Mouse (Mus musculus) MEL (cell line): ENCODE data around the gene Camta1. TPM values are rescaled to one million over a fixed set of nuclear protein-coding genes. Genes with fewer than 3 reads are reported as not detected.

Experiments used
- DNase-seq: peaks from one replicate; pipeline ENCODE4 v3.0.0; 2011; ENCODE audit warnings: low read depth, low spot score
- H3K27ac ChIP-seq: 2 replicates; pipeline ENCODE4 v1.5.1; 2012; ENCODE audit warnings: low read depth, mild to moderate bottlenecking, control low read depth, low read length, moderate library complexity; ENCODE audit not compliant: control insufficient read depth
- H3K27me3 ChIP-seq, 2 experiments: fragments of 150-350 bp in 1 of 2; sonication (generic) in 1 of 2; 2 replicates each; pipeline ENCODE4 v1.6.1; 2012; ENCODE audit warnings: low read length in 2 of 2, mild to moderate bottlenecking in 2 of 2, improper control_type of control experiment in 1 of 2, moderate library complexity in 1 of 2; ENCODE audit not compliant: insufficient read depth in 2 of 2, control insufficient read depth in 1 of 2
- H3K36me3 ChIP-seq, 2 experiments: 2 replicates each; pipeline ENCODE4 v1.6.1; 2012 to 2014; ENCODE audit warnings: low read length in 2 of 2, improper control_type of control experiment in 1 of 2, inconsistent platforms in 1 of 2, mild to moderate bottlenecking in 1 of 2; ENCODE audit not compliant: insufficient read depth in 2 of 2, control insufficient read depth in 1 of 2
- H3K4me1 ChIP-seq, 2 experiments: fragments of 150-350 bp in 1 of 2; sonication (generic) in 1 of 2; 2 replicates each; pipeline ENCODE4 v1.6.1; 2012; ENCODE audit warnings: low read length in 2 of 2, improper control_type of control experiment in 1 of 2, mild to moderate bottlenecking in 1 of 2; ENCODE audit not compliant: insufficient read depth in 2 of 2, control insufficient read depth in 1 of 2
- H3K4me3 ChIP-seq, 2 experiments: fragments of 150-350 bp in 1 of 2; sonication (generic) in 1 of 2; 2 replicates each; pipeline ENCODE4 v1.5.1; 2012; ENCODE audit warnings: low read depth in 2 of 2, low read length in 2 of 2, mild to moderate bottlenecking in 2 of 2, moderate library complexity in 2 of 2, control low read depth in 1 of 2, improper control_type of control experiment in 1 of 2; ENCODE audit not compliant: control insufficient read depth in 1 of 2, insufficient read depth in 1 of 2
- H3K79me2 ChIP-seq: 2 replicates; pipeline ENCODE4 v1.6.1; 2012; ENCODE audit warnings: mild to moderate bottlenecking, low read length, moderate library complexity; ENCODE audit not compliant: control insufficient read depth, poor library complexity, insufficient read depth
- H3K9ac ChIP-seq: 2 replicates; pipeline ENCODE4 v1.6.1; 2012; ENCODE audit warnings: low read depth, mild to moderate bottlenecking, control low read depth, low read length, moderate library complexity; ENCODE audit not compliant: control insufficient read depth, poor library complexity, severe bottlenecking
- H3K9me3 ChIP-seq: fragments of 150-350 bp; sonication (generic); replicated peaks from 2 replicates; pipeline ENCODE4 v1.6.1; 2012; ENCODE audit warnings: mild to moderate bottlenecking, low read length, improper control_type of control experiment, moderate library complexity; ENCODE audit not compliant: insufficient read depth
- BHLHE40 ChIP-seq: IDR thresholded peaks from 2 replicates; pipeline ENCODE4 v1.6.1; 2012; ENCODE audit warnings: low read depth, mild to moderate bottlenecking, inconsistent platforms, low read length, improper control_type of control experiment, borderline replicate concordance
- CHD1 ChIP-seq: IDR thresholded peaks from 2 replicates; pipeline ENCODE4 v1.6.1; 2012; ENCODE audit warnings: low read depth, mild to moderate bottlenecking, inconsistent platforms, low read length, improper control_type of control experiment
- ELF1 ChIP-seq: IDR thresholded peaks from 2 replicates; pipeline ENCODE4 v1.6.1; 2014; ENCODE audit warnings: low read depth, mild to moderate bottlenecking, inconsistent platforms, low read length, improper control_type of control experiment, moderate library complexity
- EP300 ChIP-seq, 2 experiments: IDR thresholded peaks; 2 replicates each; pipeline ENCODE4 v1.6.1; 2011; ENCODE audit warnings: improper control_type of control experiment in 2 of 2, low read length in 2 of 2, low read depth in 1 of 2, mild to moderate bottlenecking in 1 of 2
- HCFC1 ChIP-seq: IDR thresholded peaks from 2 replicates; pipeline ENCODE4 v1.6.1; 2012; ENCODE audit warnings: low read depth, mild to moderate bottlenecking, inconsistent platforms, low read length, improper control_type of control experiment, moderate library complexity
- JUND ChIP-seq: IDR thresholded peaks from 2 replicates; pipeline ENCODE4 v1.6.1; 2011; ENCODE audit warnings: low read depth, mild to moderate bottlenecking, improper control_type of control experiment, low read length
- MEF2A ChIP-seq: IDR thresholded peaks from 2 replicates; pipeline ENCODE4 v1.6.1; 2014; ENCODE audit warnings: low read depth, mild to moderate bottlenecking, inconsistent platforms, low read length, improper control_type of control experiment; ENCODE audit not compliant: poor library complexity, insufficient replicate concordance, severe bottlenecking; ENCODE audit errors: extremely low read depth
- MXI1 ChIP-seq: IDR thresholded peaks from 2 replicates; pipeline ENCODE4 v1.6.1; 2011; ENCODE audit warnings: mild to moderate bottlenecking, low read depth, low read length, improper control_type of control experiment
- NRF1 ChIP-seq: IDR thresholded peaks from 2 replicates; pipeline ENCODE4 v1.6.1; 2014; ENCODE audit warnings: low read depth, mild to moderate bottlenecking, inconsistent platforms, low read length, improper control_type of control experiment, moderate library complexity; ENCODE audit not compliant: poor library complexity, insufficient read depth, severe bottlenecking
- SIN3A ChIP-seq: IDR thresholded peaks from 2 replicates; pipeline ENCODE4 v1.6.1; 2012; ENCODE audit warnings: low read length, improper control_type of control experiment, inconsistent platforms
- SMC3 ChIP-seq: IDR thresholded peaks from 2 replicates; pipeline ENCODE4 v1.6.1; 2011; ENCODE audit warnings: low read depth, low read length, improper control_type of control experiment
- TCF12 ChIP-seq: IDR thresholded peaks from 2 replicates; pipeline ENCODE4 v1.6.1; 2014; ENCODE audit warnings: low read depth, mild to moderate bottlenecking, inconsistent platforms, low read length, improper control_type of control experiment, moderate library complexity
- USF2 ChIP-seq, 2 experiments: IDR thresholded peaks; 2 replicates each; pipeline ENCODE4 v1.6.1; 2011 to 2012; ENCODE audit warnings: improper control_type of control experiment in 2 of 2, low read length in 2 of 2, borderline replicate concordance in 1 of 2, inconsistent platforms in 1 of 2, low read depth in 1 of 2, mild to moderate bottlenecking in 1 of 2; ENCODE audit not compliant: insufficient read depth in 1 of 2
- ZMIZ1 ChIP-seq: IDR thresholded peaks from 2 replicates; pipeline ENCODE4 v1.6.1; 2012; ENCODE audit warnings: low read depth, mild to moderate bottlenecking, inconsistent platforms, low read length, improper control_type of control experiment, moderate library complexity
- ZNF384 ChIP-seq: IDR thresholded peaks from 2 replicates; pipeline ENCODE4 v1.6.1; 2012; ENCODE audit warnings: low read depth, mild to moderate bottlenecking, inconsistent platforms, low read length, improper control_type of control experiment
- polyA plus RNA-seq, 2 experiments: library from polyadenylated mRNA; stranded (reverse) in 1 of 2; unstranded in 1 of 2; fragments of >175 nt in 1 of 2; fragments of >200 nt in 1 of 2; gene quantifications; 2 replicates each; pipeline versions ENCODE4 v1.2.1 to v1.2.4; 2012; ENCODE audit warnings: low replicate concordance in 2 of 2, low read depth in 1 of 2; ENCODE audit not compliant: insufficient read length in 2 of 2, insufficient read depth in 1 of 2, missing spikeins in 1 of 2
- total RNA-seq: library from RNA; depleted of rRNA; stranded (reverse); fragments of 300-350 nt; gene quantifications from 2 replicates; pipeline ENCODE4 v1.2.3, GENCODE M21; 2012

The Camta1 gene
- total and polyA plus RNA-seq, 3 experiments: 28.2 to 87.5 TPM; not detected in 1

DNA sequence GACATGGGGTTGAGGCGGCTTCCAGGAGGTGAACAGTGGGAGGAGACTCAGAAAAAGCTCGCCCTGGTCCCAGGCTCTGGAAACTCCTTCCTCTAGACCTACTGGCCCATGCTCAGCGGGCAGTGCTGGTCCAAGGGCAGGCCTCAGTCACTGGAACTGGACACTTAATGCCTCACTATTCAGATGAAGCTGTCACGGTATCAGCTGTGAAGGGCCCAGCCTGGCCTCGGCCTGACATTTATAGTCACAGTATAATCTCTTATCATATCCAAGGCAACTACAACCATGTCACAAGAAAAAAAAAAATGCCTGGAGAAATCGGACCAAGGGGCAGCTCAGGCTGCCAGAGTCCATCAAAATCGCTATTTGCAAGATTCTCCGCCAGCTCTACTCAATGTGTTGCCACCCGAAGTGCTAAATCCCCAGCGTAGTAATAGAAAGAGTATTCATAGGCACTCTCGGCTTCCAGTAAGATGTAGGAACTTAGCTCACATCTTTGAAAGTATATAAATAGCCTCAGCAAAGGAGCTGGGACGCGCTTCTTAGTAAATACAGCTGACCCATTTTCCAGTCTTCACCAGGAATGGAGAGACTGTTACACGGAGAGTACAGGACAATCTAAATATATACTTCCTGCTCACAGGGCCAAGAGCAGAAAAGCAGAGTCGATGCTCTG lies 110.3 kb downstream of the Camta1 start:
- no peak for DNase-seq
- no peaks in the 10 kb centered on the region for H3K9me3 ChIP-seq
- TF ChIP-seq SMC3 (no peak), USF2 (IDR thresholded peaks at IDR 0.05; ENCODE audit: borderline replicate concordance in 1 of 2, insufficient read depth in 1 of 2, low read depth in 1 of 2, low read length in 2 of 2) (no peak), EP300 (IDR thresholded peaks at IDR 0.05; ENCODE audit: low read depth in 1 of 2, low read length in 2 of 2) (no peak), CHD1 (no peak), NRF1 (no peak), ZMIZ1 (no peak), HCFC1 (no peak), SIN3A (no peak), JUND (no peak), ZNF384 (no peak), MEF2A (no peak), MXI1 (no peak), ELF1 (no peak), TCF12 (no peak)
- TF ChIP-seq, all 39 proteins: peak for 0
- Histone ChIP-seq H3K4me1 (no peaks in the 10 kb centered on the region), H3K4me3 (no peak overlapping the region), H3K36me3 (no peaks in the 10 kb centered on the region), H3K79me2 (no peaks in the 10 kb centered on the region), H3K27me3 (no peaks in the 10 kb centered on the region), H3K9ac (no peak overlapping the region), H3K27ac (no peak overlapping the region)

DNA sequence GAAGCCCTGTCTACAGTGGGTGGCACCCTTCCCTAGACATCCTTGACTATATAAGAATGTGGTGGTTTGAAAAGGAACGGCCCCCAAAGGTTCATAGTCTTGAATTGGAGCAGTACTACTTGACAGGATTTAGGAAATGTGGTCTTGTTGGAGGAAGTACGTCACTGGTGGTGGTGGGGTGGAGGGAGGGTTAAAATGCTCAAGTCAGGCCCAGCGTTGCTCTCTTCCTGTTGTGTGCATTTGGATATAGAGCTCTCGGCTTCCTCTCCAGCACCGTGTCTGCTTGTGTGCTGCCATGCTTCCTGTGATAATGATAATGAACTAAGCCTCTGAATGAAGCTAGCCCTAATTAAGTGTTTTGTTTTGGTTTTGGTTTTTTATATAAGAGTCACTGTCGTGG lies 114.0 kb downstream of the Camta1 start:
- no peak for TF ChIP-seq BHLHE40
- no peak overlapping the region for H3K27ac ChIP-seq
- H3K79me2 ChIP-seq: no peaks in the 10 kb centered on the region
- no peak overlapping the region for H3K9ac ChIP-seq
- DNase-seq: no peak
- H3K27me3 ChIP-seq: no peaks in the 10 kb centered on the region
- no peaks in the 10 kb centered on the region for H3K9me3 ChIP-seq
- no peak overlapping the region for H3K4me3 ChIP-seq
- no peaks in the 10 kb centered on the region for H3K4me1 ChIP-seq
- no peaks in the 10 kb centered on the region for H3K36me3 ChIP-seq
